8 mouse cellular contexts compared by ENCODE assay signal in the genomic region with DNA sequence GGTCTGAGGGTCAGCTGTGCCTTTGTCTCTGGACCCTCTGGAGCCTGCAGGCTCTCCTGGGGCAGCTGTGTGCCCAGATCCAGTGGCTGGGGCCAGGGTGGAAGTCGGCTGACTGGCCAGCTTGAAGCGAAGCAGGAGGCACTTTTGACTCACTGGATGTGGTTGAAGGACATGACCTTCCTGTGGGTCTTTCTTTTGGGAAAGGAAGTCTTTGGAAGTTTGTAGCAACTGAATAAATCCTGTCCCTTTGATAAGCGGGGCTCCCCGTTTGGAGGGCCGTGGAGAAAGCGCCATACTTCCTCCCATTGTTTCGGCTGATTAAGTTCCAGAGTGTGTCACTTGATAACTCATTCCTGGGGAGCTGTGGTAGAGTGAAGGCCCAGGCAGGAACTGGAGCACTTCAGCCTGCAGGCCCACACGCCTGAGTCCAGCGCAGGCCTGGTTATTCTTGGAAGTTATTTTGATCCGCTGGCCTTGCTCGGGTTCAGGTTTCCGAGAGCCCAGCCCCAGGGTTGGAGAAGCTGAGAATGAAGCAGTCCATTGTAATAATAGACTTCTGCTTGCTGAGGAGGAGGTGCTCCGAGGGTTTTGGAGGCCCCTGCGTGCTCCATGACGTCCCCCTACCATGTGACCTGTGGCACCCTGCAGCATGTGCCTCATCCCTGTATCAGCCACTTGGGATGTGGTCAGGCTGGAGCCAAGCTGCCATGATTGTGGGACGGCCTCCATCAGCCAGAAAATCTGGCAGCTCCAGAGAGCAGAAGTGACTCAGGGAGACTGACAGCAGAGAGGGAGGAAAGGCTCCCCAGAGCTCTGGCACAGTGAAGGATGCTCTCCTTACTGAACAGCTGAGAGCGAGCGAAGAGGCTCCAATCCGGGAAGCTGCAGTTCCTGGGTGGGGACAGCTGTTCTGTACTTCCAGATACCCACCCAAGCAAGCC.
DNase-seq lines count a peak whose midpoint lies in the region; ATAC-seq and TF ChIP-seq lines count a peak whose summit lies in the region.

No protein-coding gene starts in this region.

- no peaks in the 10 kb centered on the region for H3K9me3 ChIP-seq in forebrain, embryonic 12.5 days
- no peaks in the 10 kb centered on the region for H3K9me3 ChIP-seq in liver, postnatal 0 days (ENCODE audit: low read length)

- TF ChIP-seq EP300 in liver, postnatal 0 days (IDR thresholded peaks at IDR 0.05; ENCODE audit: low read depth): peak; percentile 57; the same call in 1 of the 2 replicates

- TF ChIP-seq CTCF in liver, postnatal 0 days (IDR thresholded peaks at IDR 0.05; ENCODE audit: low read depth): no peak

- no peak for ATAC-seq in forebrain, embryonic 12.5 days (ENCODE audit: low FRiP score)
- ATAC-seq in liver, postnatal 0 days: peak; percentile 70

- H3K36me3 ChIP-seq in forebrain, embryonic 12.5 days (replicated peaks): no peaks in the 10 kb centered on the region
- H3K36me3 ChIP-seq in liver, postnatal 0 days (replicated peaks; ENCODE audit: insufficient read depth, low read length): no peaks in the 10 kb centered on the region

- intact Hi-C loops in heart, postnatal 10 days (cut with DNase I): loop anchor here (1.0 to 10.0 kb wide), 4 partner anchors 23 to 354 kb away; no protein-coding TSS in a partner anchor

- WGBS in forebrain, embryonic 12.5 days: 59% methylated on average over 19 of the region's 19 CpGs
- WGBS in liver, postnatal 0 days (ENCODE audit: insufficient replicate concordance): 55% methylated on average over 19 of the region's 19 CpGs

- H3K27ac ChIP-seq in forebrain, embryonic 12.5 days: peak overlapping the region; percentile 69
- peak overlapping the region; percentile 71 for H3K27ac ChIP-seq in liver, postnatal 0 days (ENCODE audit: low read depth)

- peaks cover 16% of the 10 kb centered on the region for H3K4me1 ChIP-seq in forebrain, embryonic 12.5 days
- H3K4me1 ChIP-seq in liver, postnatal 0 days (ENCODE audit: insufficient read depth): no peaks in the 10 kb centered on the region

- no peak overlapping the region for H3K4me3 ChIP-seq in forebrain, embryonic 12.5 days (replicated peaks)
- H3K4me3 ChIP-seq in liver, postnatal 0 days (ENCODE audit: low read depth, low read length): no peak overlapping the region

- peak; percentile 28 for DNase-seq in retina, postnatal 1 day
- no peak for DNase-seq in retina, embryonic 14.5 days (ENCODE audit: low spot score)
- peak; percentile 87 to 92 for DNase-seq in heart, postnatal 10 days
- DNase-seq in kidney, postnatal 36 days: peak; percentile 63 to 79
- DNase-seq in liver, postnatal 0 days: no peak
- peak; percentile 47 for DNase-seq in right cerebral cortex, postnatal 14 days
- DNase-seq in spleen, postnatal 4 days (ENCODE audit: low spot score in 2 of 2): no peak

- no peak overlapping the region for H3K4me2 ChIP-seq in forebrain, embryonic 12.5 days
- no peak overlapping the region for H3K4me2 ChIP-seq in liver, postnatal 0 days (ENCODE audit: low read depth, low read length)

- H3K27me3 ChIP-seq in forebrain, embryonic 12.5 days: 0 out of 2 replicates have a peak, but pooled peaks cover 5% of the 10 kb centered on the region
- H3K27me3 ChIP-seq in liver, postnatal 0 days (ENCODE audit: insufficient read depth, low read length): no peaks in the 10 kb centered on the region

- no peak overlapping the region for H3K9ac ChIP-seq in forebrain, embryonic 12.5 days
- H3K9ac ChIP-seq in liver, postnatal 0 days (replicated peaks): no peak overlapping the region

Comparison
In these comparisons a context has a peak if more than half of its experiments do, and no peak if none do; other contexts are left out.
1. DNase-seq: peak in retina, postnatal 1 day (single experiment), heart, postnatal 10 days (2 of 2), kidney, postnatal 36 days (2 of 2) and right cerebral cortex, postnatal 14 days (single experiment); none in retina, embryonic 14.5 days (single experiment), liver, postnatal 0 days (single experiment) and spleen, postnatal 4 days (0 of 2).